Mouse (Mus musculus) spleen, adult 12 weeks (tissue): ENCODE data around the gene Oog3.

Experiments used
- DNase-seq: peaks from one replicate; pipeline ENCODE4 v3.0.0; 2022; ENCODE audit warnings: low spot score

Oog3 gene

GRCm38 (mm10) chr4:144162563-144162962 lies at the start of gene Oog3:
TSS of gene Oog3 (minus strand) at chr4:144162663.
- no peak for DNase-seq

GRCm38 (mm10) chr4:144190419-144190818 lies 28.0 kb upstream of the Oog3 start, which contains the start of gene Oog2:
TSS of gene Oog2 (plus strand) at chr4:144190719.
- DNase-seq: no peak
